ENCODE assay signal across 12 mouse cellular contexts in genomic region chr6:38065122-38065500, GRCm38 (mm10). TPM values are rescaled to one million over a fixed set of nuclear protein-coding genes. Genes with fewer than 3 reads are reported as not detected.
A peak's percentile ranks its signal among the peaks of the same experiment; 100 is the strongest.
DNase-seq lines count a peak whose midpoint lies in the region; ATAC-seq lines count a peak whose summit lies in the region.
"Had no signal": no experiment of that assay in that cellular context is flagged by ENCODE, and none has a peak within 500 bp of the region (broad histone marks: within the 10 kb centered on the region; RNA-seq: fewer than 3 reads in every experiment).

No protein-coding gene starts in this region.

- DNase-seq in forebrain, embryonic 10.5 days (ENCODE audit: extremely low spot score, low spot score): no peak
- peak; percentile 55 to 68 for DNase-seq in cerebellum, adult 18-20 months
- peak; percentile 71 for DNase-seq in layer of hippocampus, adult 11-12 months (ENCODE audit: low spot score)
- no peak for DNase-seq in embryo, embryonic 11 days
- no peak for DNase-seq in urinary bladder, postnatal 4 days (ENCODE audit: low spot score in 2 of 2)
- DNase-seq in limb, embryonic 10.5 days (ENCODE audit: low spot score): no peak

- no peak overlapping the region for H3K9ac ChIP-seq in forebrain, embryonic 15.5 days (replicated peaks)

- no peak overlapping the region for H3K27ac ChIP-seq in forebrain, embryonic 15.5 days (replicated peaks)
- no peak overlapping the region for H3K27ac ChIP-seq in forebrain, embryonic 10.5 days
- H3K27ac ChIP-seq in macrophage: no peak overlapping the region
- H3K27ac ChIP-seq in limb, embryonic 10.5 days: no peak overlapping the region
- H3K27ac ChIP-seq: embryonic facial prominence, embryonic 10.5 days had no signal

- no peaks in the 10 kb centered on the region for H3K36me3 ChIP-seq in forebrain, embryonic 15.5 days
- no peaks in the 10 kb centered on the region for H3K36me3 ChIP-seq in forebrain, embryonic 10.5 days (replicated peaks)
- no peaks in the 10 kb centered on the region for H3K36me3 ChIP-seq in macrophage (ENCODE audit: inconsistent target)
- H3K36me3 ChIP-seq in limb, embryonic 10.5 days: no peaks in the 10 kb centered on the region
- H3K36me3 ChIP-seq: embryonic facial prominence, embryonic 10.5 days had no signal

- H3K27me3 ChIP-seq in forebrain, embryonic 15.5 days: no peaks in the 10 kb centered on the region
- no peaks in the 10 kb centered on the region for H3K27me3 ChIP-seq in forebrain, embryonic 10.5 days (ENCODE audit: poor library complexity, severe bottlenecking)
- no peaks in the 10 kb centered on the region for H3K27me3 ChIP-seq in limb, embryonic 10.5 days (ENCODE audit: low read depth, poor library complexity, severe bottlenecking)

- H3K79me2 ChIP-seq in macrophage (ENCODE audit: inconsistent target): no peaks in the 10 kb centered on the region

- no peaks in the 10 kb centered on the region for H3K9me3 ChIP-seq in forebrain, embryonic 15.5 days
- H3K9me3 ChIP-seq in forebrain, embryonic 10.5 days: peaks cover 13% of the 10 kb centered on the region
- peaks cover 3% of the 10 kb centered on the region; the same call in 1 of the 2 replicates for H3K9me3 ChIP-seq in limb, embryonic 10.5 days (replicated peaks)

- WGBS in forebrain, embryonic 15.5 days: 48% methylated on average over 3 of the region's 3 CpGs
- 82% methylated on average over 3 of the region's 3 CpGs for WGBS in forebrain, embryonic 10.5 days
- 43% methylated on average over 3 of the region's 3 CpGs for WGBS in macrophage (ENCODE audit: missing documents)
- 86% methylated on average over 3 of the region's 3 CpGs for WGBS in limb, embryonic 10.5 days

- H3K4me3 ChIP-seq in forebrain, embryonic 15.5 days: no peak overlapping the region
- H3K4me3 ChIP-seq in forebrain, embryonic 10.5 days: no peak overlapping the region
- H3K4me3 ChIP-seq in macrophage (ENCODE audit: inconsistent target): peak overlapping the region; percentile 13; the same call in 1 of the 2 replicates
- no peak overlapping the region for H3K4me3 ChIP-seq in limb, embryonic 10.5 days
- H3K4me3 ChIP-seq: embryonic facial prominence, embryonic 10.5 days had no signal

- no peak overlapping the region for H3K4me2 ChIP-seq in forebrain, embryonic 15.5 days (replicated peaks)
- H3K4me2 ChIP-seq: liver, embryonic 11.5 days had no signal

- H3K4me1 ChIP-seq in forebrain, embryonic 15.5 days: peaks cover 15% of the 10 kb centered on the region
- peaks cover 6% of the 10 kb centered on the region; the same call in 1 of the 2 replicates for H3K4me1 ChIP-seq in forebrain, embryonic 10.5 days
- peaks cover 3% of the 10 kb centered on the region; the same call in 1 of the 2 replicates for H3K4me1 ChIP-seq in limb, embryonic 10.5 days

- peak; percentile 49; the same call in 1 of the 2 replicates for ATAC-seq in forebrain, embryonic 15.5 days (replicated peaks)

RNA-seq across cellular contexts. Expression of gene Svopl, which starts 18.3 kb away (rescaled TPM):
- 0.64 and 1.0 TPM in 2 replicates for polyA plus RNA-seq in forebrain, embryonic 15.5 days (2015; fragmentation: Nextera tagmentation; extraction: Ambion mirVana)
- polyA plus RNA-seq in forebrain, embryonic 10.5 days (2016; fragmentation: Nextera tagmentation; extraction: Ambion mirVana): 1.0 and 1.5 TPM in 2 replicates
- total RNA-seq in macrophage (2018; cell fraction: chromatin; rRNA removed): not detected
- total RNA-seq in macrophage (2018; cell fraction: cytosol; rRNA removed): not detected
- total RNA-seq in macrophage (2018; cell fraction: nucleus; rRNA removed): not detected
- polyA plus RNA-seq in macrophage (2018): not detected in 3 replicates
- 4.0 and 7.0 TPM in 2 replicates for polyA plus RNA-seq in limb, embryonic 10.5 days (2016; fragmentation: Nextera tagmentation; extraction: Ambion mirVana)

RNA-seq across cellular contexts. Expression of gene Tmem213, which starts 43.9 kb away (rescaled TPM):
- not detected in 2 replicates for polyA plus RNA-seq in forebrain, embryonic 15.5 days (2015; fragmentation: Nextera tagmentation; extraction: Ambion mirVana)
- not detected in 2 replicates for polyA plus RNA-seq in forebrain, embryonic 10.5 days (2016; fragmentation: Nextera tagmentation; extraction: Ambion mirVana)
- not detected for total RNA-seq in macrophage (2018; cell fraction: chromatin; rRNA removed)
- not detected for total RNA-seq in macrophage (2018; cell fraction: cytosol; rRNA removed)
- not detected for total RNA-seq in macrophage (2018; cell fraction: nucleus; rRNA removed)
- polyA plus RNA-seq in macrophage (2018): not detected in 3 replicates
- polyA plus RNA-seq in limb, embryonic 10.5 days (2016; fragmentation: Nextera tagmentation; extraction: Ambion mirVana): not detected in 2 replicates
- polyA plus RNA-seq: liver, embryonic 11.5 days; neural tube, embryonic 11.5 days; testis, adult 2 months had no signal

RNA-seq across cellular contexts. Expression of gene Atp6v0a4, which starts 59.3 kb away (rescaled TPM):
- 0.19 and 0.38 TPM in 2 replicates for polyA plus RNA-seq in forebrain, embryonic 15.5 days (2015; fragmentation: Nextera tagmentation; extraction: Ambion mirVana)
- not detected in 2 replicates for polyA plus RNA-seq in forebrain, embryonic 10.5 days (2016; fragmentation: Nextera tagmentation; extraction: Ambion mirVana)
- not detected for total RNA-seq in macrophage (2018; cell fraction: chromatin; rRNA removed)
- total RNA-seq in macrophage (2018; cell fraction: cytosol; rRNA removed): not detected
- total RNA-seq in macrophage (2018; cell fraction: nucleus; rRNA removed): not detected
- not detected in 3 replicates for polyA plus RNA-seq in macrophage (2018)
- not detected in 2 replicates for polyA plus RNA-seq in limb, embryonic 10.5 days (2016; fragmentation: Nextera tagmentation; extraction: Ambion mirVana)
- polyA plus RNA-seq: neural tube, embryonic 11.5 days had no signal

Comparison
In these comparisons a context has a peak if more than half of its experiments do, and no peak if none do; other contexts are left out.
1. DNase-seq: peak in cerebellum, adult 18-20 months (2 of 2) and layer of hippocampus, adult 11-12 months (single experiment); none in forebrain, embryonic 10.5 days (single experiment), embryo, embryonic 11 days (single experiment), urinary bladder, postnatal 4 days (0 of 2) and limb, embryonic 10.5 days (single experiment).